Mouse (Mus musculus) kidney, adult 2 months (tissue): ENCODE results near the gene Ankrd36.

Source experiments
- CTCF ChIP-seq: fragments of 200-500 bp; conservative IDR thresholded peaks from 2 replicates; pipeline ENCODE4 v1.5.1; 2011; ENCODE audit warnings: low read depth, mild to moderate bottlenecking, control low read depth, low read length, moderate library complexity, mixed read lengths; ENCODE audit not compliant: insufficient read depth, insufficient read length
- POLR2A ChIP-seq: fragments of 200-500 bp; IDR thresholded peaks from one replicate; pipeline ENCODE4 v1.6.1; 2011; ENCODE audit warnings: low read depth, low read length, control low read depth

- TF ChIP-seq POLR2A (no peak), CTCF (no peak)
Observed at GRCm38 (mm10) chr11:5596756-5597155, 27.3 kb downstream of the Ankrd36 start.
